Mouse (Mus musculus) mammary gland, adult 2 months (tissue): ENCODE results near the gene Osbpl5. TPM values are rescaled to one million over a fixed set of nuclear protein-coding genes. Genes with fewer than 3 reads are reported as not detected.

Source experiments
- polyA plus RNA-seq: library from polyadenylated mRNA; depleted of rRNA; stranded (reverse); fragments of >200 nt; gene quantifications from 2 replicates; pipeline ENCODE4 v1.2.3, GENCODE M21; 2012; ENCODE audit warnings: low replicate concordance; rRNA removed

Gene Osbpl5
- 53.3 and 62.2 TPM in 2 replicates for polyA plus RNA-seq

GRCm38 (mm10) chr7:143756125-143757026 is at the start of gene Osbpl5:
TSS of gene Osbpl5 (minus strand) at chr7:143756985.

GRCm38 (mm10) chr7:143783996-143784829 is 27.4 kb upstream of the Osbpl5 start, which contains the start of gene Mrgpre:
TSS of gene Mrgpre (minus strand) at chr7:143784500.

GRCm38 (mm10) chr7:143766893-143767292 is 10.1 kb upstream of the Osbpl5 start, which contains the start of gene Mrgprg:
TSS of gene Mrgprg (minus strand) at chr7:143766993.

GRCm38 (mm10) chr7:143685359-143686067 is 71.3 kb downstream of the Osbpl5 start, which contains the start of gene Tnfrsf23:
TSS of gene Tnfrsf23 (minus strand) at chr7:143685872.

GRCm38 (mm10) chr7:143649034-143649768 is 107.6 kb downstream of the Osbpl5 start, which contains the start of gene Tnfrsf22:
TSS of gene Tnfrsf22 (minus strand) at chr7:143649661.

Other genes with a start within 250 kb of the Osbpl5 start
- 53.5 and 86.4 TPM in 2 replicates for gene Nap1l4, start 207.9 kb downstream of the Osbpl5 start, polyA plus RNA-seq
- gene Cars, start 156.9 kb downstream of the Osbpl5 start, polyA plus RNA-seq, result 13.8 and 18.8 TPM in 2 replicates
- 1.9 and 3.2 TPM in 2 replicates for gene Tnfrsf26, start 128.3 kb downstream of the Osbpl5 start, polyA plus RNA-seq
- 7.2 and 11.7 TPM in 2 replicates for gene Tnfrsf22, start 107.3 kb downstream of the Osbpl5 start, polyA plus RNA-seq
- 4.9 and 20.3 TPM in 2 replicates for gene Tnfrsf23, start 71.1 kb downstream of the Osbpl5 start, polyA plus RNA-seq
- gene Mrgprg, start 10.0 kb upstream of the Osbpl5 start, polyA plus RNA-seq, result 8.0 and 20.9 TPM in 2 replicates
- 3.9 and 6.4 TPM in 2 replicates for gene Mrgpre, start 27.5 kb upstream of the Osbpl5 start, polyA plus RNA-seq
- gene Nadsyn1, start 65.9 kb upstream of the Osbpl5 start, polyA plus RNA-seq, result 12.9 and 14.7 TPM in 2 replicates
- 93.1 and 118 TPM in 2 replicates for gene Dhcr7, start 66.2 kb upstream of the Osbpl5 start, polyA plus RNA-seq
- not detected in 2 replicates for gene Gm498, start 109.9 kb upstream of the Osbpl5 start, polyA plus RNA-seq
- 0.59 and 0.98 TPM in 2 replicates for gene Shank2, start 244.9 kb upstream of the Osbpl5 start, polyA plus RNA-seq